9 mouse cellular contexts compared by ENCODE assay signal in the genomic region with DNA sequence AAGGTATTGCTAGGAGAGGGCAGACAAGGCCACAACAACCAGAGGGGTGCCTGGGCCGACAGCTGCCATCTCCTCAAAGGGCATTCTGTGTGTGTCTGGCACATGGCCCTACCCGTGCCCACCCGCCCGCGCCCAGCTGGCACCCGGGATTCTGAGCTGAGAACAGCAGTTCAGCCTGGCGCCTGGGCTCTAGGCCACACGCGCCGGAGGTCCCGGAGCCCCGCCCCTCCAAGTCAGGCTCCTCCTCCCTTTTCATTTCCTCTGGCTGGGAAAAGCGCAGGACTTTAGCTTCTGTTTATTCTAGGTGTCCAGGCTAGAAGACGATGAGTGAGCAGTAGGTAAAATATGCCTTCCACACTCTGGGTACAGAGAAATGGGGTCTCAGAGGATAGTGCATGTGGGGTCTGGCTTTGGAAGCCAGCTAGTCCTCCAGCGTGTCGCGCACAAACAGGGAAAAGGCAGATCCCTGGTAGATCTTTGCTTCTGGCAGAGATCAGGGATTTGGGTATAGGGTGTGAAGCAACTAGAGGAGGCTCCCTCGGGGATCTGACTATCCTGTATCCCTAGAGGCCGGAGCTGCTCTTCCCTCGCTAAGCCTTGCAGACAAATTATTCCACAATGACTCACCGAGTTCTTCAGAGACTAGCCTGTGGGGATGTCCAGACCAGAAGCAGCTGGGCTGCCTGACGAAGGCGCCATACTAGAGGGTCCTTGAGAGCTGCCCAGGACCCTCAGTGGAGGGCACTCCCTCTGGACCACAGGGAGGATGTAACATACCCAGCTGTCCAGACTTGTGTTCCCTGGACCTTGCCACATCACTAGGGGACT. TPM values are rescaled to one million over a fixed set of nuclear protein-coding genes. Genes with fewer than 3 reads are reported as not detected.
A peak's percentile ranks its signal among the peaks of the same experiment; 100 is the strongest.
DNase-seq lines count a peak whose midpoint lies in the region; ATAC-seq and TF ChIP-seq lines count a peak whose summit lies in the region.
"Had no signal": no experiment of that assay in that cellular context is flagged by ENCODE, and none has a peak within 500 bp of the region (broad histone marks: within the 10 kb centered on the region; RNA-seq: fewer than 3 reads in every experiment).

No protein-coding gene starts in this region.

- ATAC-seq in CD4-positive, CD25-positive, alpha-beta regulatory T cell, adult 4 months, result no peak
- peak; percentile 32; the same call in 1 of the 2 replicates for ATAC-seq in forebrain, embryonic 11.5 days (replicated peaks; ENCODE audit: low FRiP score)
- ATAC-seq in lung, embryonic 16.5 days (ENCODE audit: low read depth), result peak; percentile 55

- H3K27me3 ChIP-seq in forebrain, embryonic 11.5 days (ENCODE audit: control insufficient read depth, insufficient read depth, low read length), result no peaks in the 10 kb centered on the region
- no peaks in the 10 kb centered on the region for H3K27me3 ChIP-seq in lung, embryonic 16.5 days (ENCODE audit: control insufficient read depth, insufficient read depth, low read depth, low read length)

- H3K36me3 ChIP-seq in forebrain, embryonic 11.5 days (ENCODE audit: control insufficient read depth, insufficient read depth, low read length), result no peaks in the 10 kb centered on the region
- no peaks in the 10 kb centered on the region for H3K36me3 ChIP-seq in lung, embryonic 16.5 days (ENCODE audit: control insufficient read depth, insufficient read depth, low read length)

- intact Hi-C loops in heart, postnatal 36 days (cut with DNase I), result no loop called here

- H3K4me3 ChIP-seq in bone marrow macrophage, adult 2 months (ENCODE audit: insufficient read depth, low read length), result 0 out of 2 replicates have a peak overlapping the region, but pooled peaks have one; percentile 9
- H3K4me3 ChIP-seq in forebrain, embryonic 11.5 days (ENCODE audit: low read depth, low read length), result peak overlapping the region; percentile 19
- H3K4me3 ChIP-seq in layer of hippocampus, adult 2 months, result peak overlapping the region; percentile 33
- H3K4me3 ChIP-seq in lung, embryonic 16.5 days (ENCODE audit: low read length), result peak overlapping the region; percentile 39

- no peak for TF ChIP-seq CTCF in bone marrow macrophage, adult 2 months (IDR thresholded peaks at IDR 0.05; ENCODE audit: low read depth, low read length)
- no peak for TF ChIP-seq CTCF in layer of hippocampus, adult 2 months (conservative IDR thresholded peaks at IDR 0.05)

- peaks cover 5% of the 10 kb centered on the region; the same call in 1 of the 2 replicates for H3K4me1 ChIP-seq in bone marrow macrophage, adult 2 months (ENCODE audit: control insufficient read depth, insufficient read depth, low read length)
- peaks cover 20% of the 10 kb centered on the region for H3K4me1 ChIP-seq in forebrain, embryonic 11.5 days (replicated peaks; ENCODE audit: control insufficient read depth, insufficient read depth, low read length)
- peaks cover 46% of the 10 kb centered on the region for H3K4me1 ChIP-seq in lung, embryonic 16.5 days (replicated peaks; ENCODE audit: control insufficient read depth, insufficient read depth, low read length)

- peak overlapping the region; percentile 6; the same call in 1 of the 2 replicates for H3K9ac ChIP-seq in forebrain, embryonic 11.5 days (ENCODE audit: low read length)
- peak overlapping the region; percentile 61 for H3K9ac ChIP-seq in lung, embryonic 16.5 days (ENCODE audit: low read length)

- TF ChIP-seq POLR2A in bone marrow macrophage, adult 2 months (IDR thresholded peaks at IDR 0.05; ENCODE audit: borderline replicate concordance, low read depth, low read length), result no peak

- DNase-seq in CD4-positive, CD25-positive, alpha-beta regulatory T cell, adult 2 months (ENCODE audit: low read depth, low spot score), result peak; percentile 47
- DNase-seq in forebrain, embryonic 11.5 days (ENCODE audit: low spot score), result peak; percentile 80
- DNase-seq in heart, postnatal 36 days, result peak; percentile 75 to 80
- peak; percentile 55 to 65 for DNase-seq in layer of hippocampus, adult 2 months (ENCODE audit: low spot score in 2 of 2)
- peak; percentile 86 to 89 for DNase-seq in right cerebral cortex, postnatal 10 days (ENCODE audit: low spot score in 2 of 2)

- H3K4me2 ChIP-seq in forebrain, embryonic 11.5 days (ENCODE audit: low read depth, low read length, severe bottlenecking), result peak overlapping the region; percentile 46
- peak overlapping the region; percentile 63 for H3K4me2 ChIP-seq in lung, embryonic 16.5 days (ENCODE audit: low read depth, low read length)

- no peaks in the 10 kb centered on the region for H3K9me3 ChIP-seq in forebrain, embryonic 11.5 days (ENCODE audit: control insufficient read depth, low read length)
- H3K9me3 ChIP-seq in lung, embryonic 16.5 days (ENCODE audit: control insufficient read depth, low read length), result no peaks in the 10 kb centered on the region

- WGBS in forebrain, embryonic 11.5 days, result 7% methylated on average over 23 of the region's 23 CpGs
- WGBS in lung, embryonic 16.5 days, result 2% methylated on average over 23 of the region's 23 CpGs

- H3K27ac ChIP-seq in bone marrow macrophage, adult 2 months (ENCODE audit: insufficient read depth, low read depth, low read length), result no peak overlapping the region
- no peak overlapping the region for H3K27ac ChIP-seq in forebrain, embryonic 11.5 days (ENCODE audit: low read depth, low read length)
- H3K27ac ChIP-seq in layer of hippocampus, adult 2 months, result peak overlapping the region; percentile 67
- peak overlapping the region; percentile 83 for H3K27ac ChIP-seq in lung, embryonic 16.5 days (ENCODE audit: low read length)

RNA-seq across cellular contexts. Expression of gene Bcar1, which starts 2.2 kb away (rescaled TPM):
- polyA plus RNA-seq in CD4-positive, CD25-positive, alpha-beta regulatory T cell, adult 4 months (2017; shearing (Covaris generic)), result under 1 TPM; 0.27 to 0.42 TPM
- polyA plus RNA-seq in bone marrow macrophage, adult 2 months (2012; ENCODE audit: insufficient read depth, insufficient read length, missing spikeins), result 0.40 and 0.56 TPM in 2 replicates
- 60.1 and 60.8 TPM in 2 replicates for polyA plus RNA-seq in forebrain, embryonic 11.5 days (2014; fragmentation: Nextera tagmentation; extraction: Ambion mirVana)
- 10 to 100 TPM; 18.8 to 19.1 TPM for total RNA-seq in heart, postnatal 36 days (2021)
- total RNA-seq in layer of hippocampus, adult 2 months (2021), result 10 to 100 TPM; 66.1 to 69.7 TPM
- polyA plus RNA-seq in lung, embryonic 16.5 days (2015; fragmentation: Nextera tagmentation; extraction: Ambion mirVana), result 49.2 and 52.1 TPM in 2 replicates

RNA-seq across cellular contexts. Expression of gene Ctrb1, which starts 55.0 kb away (rescaled TPM):
- not detected for polyA plus RNA-seq in CD4-positive, CD25-positive, alpha-beta regulatory T cell, adult 4 months (2017; shearing (Covaris generic))
- polyA plus RNA-seq in bone marrow macrophage, adult 2 months (2012; ENCODE audit: insufficient read depth, insufficient read length, missing spikeins), result not detected in 2 replicates
- polyA plus RNA-seq in forebrain, embryonic 11.5 days (2014; fragmentation: Nextera tagmentation; extraction: Ambion mirVana), result not detected in 2 replicates
- not detected for total RNA-seq in heart, postnatal 36 days (2021)
- not detected for total RNA-seq in layer of hippocampus, adult 2 months (2021)
- polyA plus RNA-seq in lung, embryonic 16.5 days (2015; fragmentation: Nextera tagmentation; extraction: Ambion mirVana), result 1.2 TPM in 1 of 2 replicates, not detected in the other
- total RNA-seq: left cerebral cortex, adult 8-10 months had no signal

Comparison
In these comparisons a context has a peak if more than half of its experiments do, and no peak if none do; other contexts are left out.
1. H3K27ac ChIP-seq: peak in layer of hippocampus, adult 2 months (single experiment) and lung, embryonic 16.5 days (single experiment); none in bone marrow macrophage, adult 2 months (single experiment) and forebrain, embryonic 11.5 days (single experiment).
2. RNA of gene Bcar1, which starts 2.2 kb away (polyA plus RNA-seq): 60.1 to 60.8 TPM in forebrain, embryonic 11.5 days and 49.2 to 52.1 TPM in lung, embryonic 16.5 days; 0.27 to 0.42 TPM in CD4-positive, CD25-positive, alpha-beta regulatory T cell, adult 4 months and 0.40 to 0.56 TPM in bone marrow macrophage, adult 2 months; every median in the first group is over 10 times any median in the second.
3. Peak in every context shown above with its lines, with median percentiles within 50 percentile points of each other: DNase-seq and H3K4me3 ChIP-seq.